Mouse (Mus musculus): ENCODE data around the gene Cactin.

Gene Cactin

DNA sequence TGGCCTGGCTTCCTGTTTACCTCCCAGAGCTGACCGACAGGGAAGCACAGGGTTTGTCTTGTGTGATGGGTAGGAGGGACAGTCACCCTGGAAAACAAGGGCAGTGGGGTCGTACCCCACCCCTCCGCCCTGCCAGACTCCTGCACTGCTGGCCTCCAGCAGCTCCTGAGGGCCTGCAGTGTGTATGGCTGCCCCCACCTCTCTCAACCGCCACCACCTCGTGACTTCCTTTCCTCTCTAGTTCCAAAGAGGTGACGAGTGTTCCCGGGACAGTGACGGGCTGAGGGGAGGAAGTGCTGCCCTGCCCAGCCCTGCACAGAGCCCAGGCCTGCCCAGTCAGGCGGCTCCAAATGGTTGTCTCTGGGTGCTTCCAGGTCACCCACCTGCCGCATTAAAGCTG is 23.1 kb upstream of the Cactin start:
- DNase-seq (ENCODE audit: extremely low spot score): no peak

DNA sequence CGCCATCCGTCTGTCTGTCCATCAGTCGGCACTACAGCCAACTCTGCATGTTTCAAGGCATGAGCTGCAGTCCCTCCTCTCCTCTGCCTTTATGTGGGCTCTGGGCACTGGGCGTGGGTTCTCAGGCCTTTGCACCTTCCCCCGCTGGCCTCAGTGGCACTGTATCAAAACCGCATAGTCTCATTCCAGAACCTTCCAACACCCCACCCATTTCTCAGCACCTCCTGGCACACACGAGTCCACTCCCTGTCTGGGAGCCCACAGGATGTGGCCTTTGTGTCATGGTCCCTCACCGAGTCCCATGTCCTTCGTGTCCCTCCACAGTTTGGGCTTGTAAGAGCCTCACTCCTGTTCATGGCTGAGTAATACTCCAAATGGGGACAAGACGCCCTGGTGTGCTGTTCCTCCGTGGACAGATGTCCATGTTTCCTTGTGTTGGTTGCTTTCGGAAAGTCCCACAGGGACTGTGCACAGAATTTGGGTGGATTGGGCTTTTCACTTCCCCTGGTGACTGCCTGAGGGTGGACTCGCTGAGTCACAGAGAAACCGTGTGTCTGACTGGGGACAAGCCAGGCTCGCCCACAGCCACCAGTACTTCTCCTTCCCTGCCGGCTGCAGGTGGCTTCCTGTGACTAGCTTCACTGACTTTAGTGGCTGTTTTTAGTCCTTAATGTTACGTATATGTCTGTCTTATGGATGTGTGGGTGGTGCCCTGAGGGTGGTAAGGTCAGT is 22.4 kb upstream of the Cactin start:
- DNase-seq (ENCODE audit: extremely low spot score): no peak

DNA sequence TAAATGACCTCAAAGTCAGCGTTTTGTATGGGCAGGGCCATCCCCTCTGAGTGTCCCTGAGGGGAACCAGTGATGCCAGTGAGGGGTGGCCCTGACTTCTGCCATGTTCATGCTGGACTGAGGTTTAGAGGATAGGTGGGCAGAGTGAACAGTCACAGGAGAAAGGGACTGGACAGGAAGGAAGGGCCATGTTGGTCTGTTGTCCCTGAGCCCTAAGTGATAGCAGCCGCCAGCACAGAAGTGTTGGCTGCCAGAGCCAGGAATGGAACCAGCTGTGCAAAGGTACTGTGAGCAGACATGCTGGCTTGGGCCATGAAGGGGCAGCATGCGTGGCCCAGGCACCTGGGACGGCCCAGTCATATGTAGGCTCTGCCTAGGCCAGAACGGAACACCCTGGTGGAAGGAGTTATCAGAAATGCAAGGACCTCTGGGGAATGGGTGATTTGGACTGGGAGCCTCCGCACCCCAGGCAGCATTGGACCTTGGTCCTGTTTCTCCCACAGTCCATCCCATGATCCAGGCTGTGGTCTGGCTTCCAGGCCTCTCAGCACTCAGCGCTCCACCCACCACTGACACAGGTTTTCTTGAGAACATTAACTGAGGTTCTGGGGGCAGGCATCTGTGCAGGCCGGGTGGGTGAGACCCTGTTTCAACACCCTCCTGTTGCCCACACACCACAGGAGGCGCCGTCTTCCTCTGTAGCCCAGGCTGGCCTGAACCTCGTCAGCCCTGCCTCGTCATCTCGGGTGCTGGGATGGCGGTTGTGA is 21.1 kb upstream of the Cactin start:
- DNase-seq (ENCODE audit: extremely low spot score): no peak

DNA sequence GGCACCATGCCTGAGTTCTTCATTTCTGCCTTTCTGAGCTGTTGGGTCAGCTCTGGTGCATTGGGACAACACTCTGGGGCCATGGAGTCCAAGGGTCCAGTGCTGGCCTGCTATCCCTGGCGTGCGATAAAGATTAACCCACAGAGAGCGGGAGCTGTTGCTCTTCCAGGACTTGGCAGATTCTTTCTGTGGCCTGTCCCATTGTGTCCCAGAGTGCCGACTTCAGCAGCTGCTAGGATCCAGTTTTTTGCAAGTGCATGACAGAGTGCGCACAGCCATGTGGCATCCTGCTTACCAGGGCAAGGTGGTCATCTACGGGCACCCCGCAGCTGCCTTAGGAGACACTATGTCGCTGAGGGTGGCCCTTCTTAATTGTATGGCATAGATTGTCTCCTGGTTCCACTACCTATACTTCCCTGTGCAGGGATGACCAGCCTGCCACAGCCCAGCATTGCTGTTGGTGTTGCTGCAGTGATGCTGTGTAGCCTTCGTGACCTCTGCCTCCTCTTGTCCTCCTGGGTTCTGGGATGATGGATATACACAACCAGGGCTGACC is 20.5 kb upstream of the Cactin start:
- DNase-seq (ENCODE audit: extremely low spot score): no peak

DNA sequence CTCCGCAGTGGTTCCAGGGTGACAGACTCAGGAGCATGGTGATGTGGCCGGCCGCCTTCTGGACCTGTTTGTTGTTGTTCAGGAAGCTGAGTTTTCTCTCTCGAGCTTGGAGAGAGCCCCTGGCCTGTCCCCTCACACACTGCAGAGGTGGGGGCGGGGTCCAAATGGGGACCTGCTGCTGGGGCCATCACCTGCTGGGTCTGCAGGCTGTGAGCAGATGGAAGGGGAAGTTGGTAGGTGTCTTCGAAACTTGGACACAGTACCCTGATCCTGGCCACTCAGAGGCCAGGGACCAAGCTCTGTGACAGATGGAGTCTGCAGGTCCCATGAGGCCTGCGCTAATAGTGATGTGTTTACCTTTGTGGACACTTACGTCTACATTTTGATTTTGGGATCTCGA is 19.6 kb upstream of the Cactin start:
- no peak for DNase-seq (ENCODE audit: extremely low spot score)

DNA sequence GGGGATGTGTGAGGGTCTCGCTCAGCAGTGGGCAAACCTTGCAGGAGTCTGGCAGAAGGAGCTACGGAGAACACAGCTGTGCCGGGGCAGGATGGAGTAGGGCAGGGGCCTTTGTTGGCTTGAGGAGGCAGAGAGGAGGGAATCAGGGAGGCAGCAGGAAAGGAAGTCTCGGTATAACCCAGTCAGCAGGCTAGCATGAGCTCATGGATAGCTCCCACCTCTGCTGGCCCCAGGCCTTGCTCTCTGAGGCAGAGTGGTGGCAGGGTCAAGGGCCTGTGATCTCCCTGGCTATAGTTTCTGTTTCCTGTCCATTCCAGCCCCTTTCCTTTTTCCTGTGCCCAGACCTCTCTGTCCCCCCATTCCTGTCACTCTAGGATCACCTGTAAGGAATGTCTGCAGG is 18.6 kb upstream of the Cactin start:
- no peak for DNase-seq (ENCODE audit: extremely low spot score)

DNA sequence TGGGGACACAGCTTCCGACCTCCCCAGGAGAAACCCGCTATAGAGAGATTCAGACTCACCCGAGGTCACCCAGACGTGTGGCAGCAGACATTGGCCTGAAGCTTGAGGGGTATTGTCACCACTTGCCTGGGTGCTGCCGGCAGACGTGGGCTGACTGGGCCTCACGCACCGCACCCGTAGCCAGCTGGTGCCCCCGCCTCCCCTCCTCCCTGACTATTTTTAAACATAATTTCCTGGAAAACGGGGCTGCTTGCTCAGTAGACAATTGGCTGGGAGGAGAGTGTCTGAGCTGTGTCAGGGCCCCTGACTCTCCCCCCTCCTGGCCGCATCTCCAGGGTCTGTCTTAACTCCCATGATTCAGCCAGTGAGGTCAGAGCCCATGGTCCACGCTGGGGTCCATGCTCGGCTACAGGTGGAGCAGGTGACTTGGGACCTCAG is 18.1 kb upstream of the Cactin start:
- no peak for DNase-seq (ENCODE audit: extremely low spot score)

DNA sequence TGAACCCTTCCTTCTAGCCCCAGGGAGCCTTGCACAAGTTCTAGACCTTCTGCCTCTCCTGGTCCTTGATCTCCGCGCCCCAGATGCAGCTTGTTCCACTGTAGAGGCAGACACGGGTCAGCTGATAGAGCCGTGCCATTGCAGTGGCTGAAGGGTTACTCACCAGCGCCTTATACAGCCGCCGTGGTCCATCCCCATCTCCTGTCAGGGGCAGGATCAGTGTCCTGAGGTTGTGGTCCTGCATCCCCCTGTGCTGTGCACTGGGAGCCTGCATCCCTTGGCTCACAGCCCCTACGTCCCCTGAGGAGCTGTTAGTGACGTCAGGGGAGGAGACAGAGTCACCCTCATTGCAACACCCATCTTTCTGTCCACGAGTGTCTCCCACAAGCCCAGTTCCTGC is 17.6 kb upstream of the Cactin start:
- no peak for DNase-seq (ENCODE audit: extremely low spot score)

DNA sequence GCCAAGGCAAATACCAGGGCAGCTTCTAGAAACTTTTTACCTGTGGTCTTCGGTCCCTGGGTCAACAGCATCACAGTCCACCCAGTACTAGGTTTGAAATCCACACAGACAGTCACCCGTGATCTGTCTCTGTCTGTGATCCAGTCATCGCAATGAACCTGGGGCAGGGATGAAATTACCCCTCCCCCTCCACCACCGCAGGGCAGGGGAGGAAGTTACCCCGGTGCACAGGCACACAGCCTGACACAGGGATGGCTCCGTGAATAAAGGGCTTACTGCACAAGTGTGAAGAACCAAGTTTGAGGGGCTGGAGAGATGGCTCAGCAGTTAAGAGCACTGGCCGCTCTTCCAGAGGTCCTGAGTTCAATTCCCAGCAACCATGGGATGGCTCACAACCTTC is 17.1 kb upstream of the Cactin start:
- DNase-seq (ENCODE audit: extremely low spot score): no peak

DNA sequence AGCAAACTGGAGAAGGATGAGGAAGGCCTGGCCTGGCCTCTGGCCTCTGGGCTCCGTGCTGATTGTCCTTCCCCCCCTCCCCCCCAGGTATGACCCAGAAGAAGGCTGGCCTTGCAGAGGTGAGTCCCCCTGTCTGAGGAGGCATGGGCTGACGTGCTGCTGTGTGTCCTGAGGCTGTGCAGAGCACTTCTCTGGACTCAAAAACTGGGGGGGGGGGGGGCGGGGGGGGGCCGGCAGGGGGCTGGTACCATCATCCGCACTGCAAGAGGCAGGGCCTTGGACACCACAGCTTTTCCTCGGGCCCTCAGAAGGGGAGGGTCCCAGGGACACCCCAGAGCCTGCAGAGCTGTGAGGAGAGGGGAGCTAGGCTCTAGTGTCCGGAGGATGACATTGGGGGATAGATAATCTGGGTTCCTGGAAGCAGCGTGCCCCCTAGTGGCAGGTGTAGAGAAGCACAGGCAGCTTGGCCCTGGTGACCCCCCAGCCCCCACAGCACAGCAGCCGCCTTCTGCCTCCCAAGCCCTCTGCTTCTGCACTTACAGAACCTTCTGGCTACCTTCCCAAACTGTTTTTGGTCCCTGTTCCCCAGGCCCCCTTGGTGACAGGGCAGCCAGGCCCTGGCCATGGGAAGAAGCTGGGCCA is 16.2 kb upstream of the Cactin start:
- no peak for DNase-seq (ENCODE audit: extremely low spot score)

DNA sequence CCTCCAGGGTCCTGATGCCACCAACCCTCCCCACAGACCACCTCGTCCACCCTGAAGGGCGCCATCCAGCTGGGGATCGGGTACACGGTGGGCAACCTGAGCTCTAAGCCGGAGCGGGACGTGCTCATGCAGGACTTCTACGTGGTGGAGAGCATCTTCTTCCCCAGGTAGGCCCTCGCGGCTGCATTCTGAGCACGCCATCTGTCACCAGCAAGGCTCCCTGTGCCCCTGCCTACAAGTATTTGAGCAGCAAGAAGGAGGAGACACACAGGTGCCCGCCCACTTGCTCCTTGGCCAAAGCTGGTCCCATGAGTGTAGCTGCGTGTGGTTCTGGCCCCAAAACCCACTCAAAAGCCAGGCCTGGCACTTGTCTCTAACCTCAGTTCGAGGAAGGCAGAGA is 15.2 kb upstream of the Cactin start:
- DNase-seq (ENCODE audit: extremely low spot score): no peak

DNA sequence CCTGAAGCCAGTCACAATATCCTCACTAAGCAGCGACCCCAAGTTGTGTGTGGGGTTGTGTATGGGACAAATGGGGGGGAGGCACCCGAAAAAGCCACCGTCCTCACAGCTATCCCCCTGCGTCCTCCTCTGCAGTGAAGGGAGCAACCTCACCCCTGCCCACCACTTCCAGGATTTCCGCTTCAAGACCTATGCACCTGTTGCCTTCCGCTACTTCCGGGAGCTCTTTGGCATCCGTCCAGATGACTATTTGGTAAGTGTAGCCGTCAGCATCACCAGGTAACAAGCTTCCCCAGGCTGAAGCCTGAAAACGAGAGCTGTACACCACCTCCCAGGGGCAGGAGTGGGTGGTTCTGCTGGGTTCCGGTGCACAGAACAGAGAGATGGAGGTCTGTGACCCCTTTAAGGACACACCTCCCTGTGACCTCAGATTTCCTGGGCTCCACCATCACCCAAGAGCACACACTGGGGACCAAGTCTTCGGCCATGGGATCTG is 14.7 kb upstream of the Cactin start:
- DNase-seq (ENCODE audit: extremely low spot score): no peak

DNA sequence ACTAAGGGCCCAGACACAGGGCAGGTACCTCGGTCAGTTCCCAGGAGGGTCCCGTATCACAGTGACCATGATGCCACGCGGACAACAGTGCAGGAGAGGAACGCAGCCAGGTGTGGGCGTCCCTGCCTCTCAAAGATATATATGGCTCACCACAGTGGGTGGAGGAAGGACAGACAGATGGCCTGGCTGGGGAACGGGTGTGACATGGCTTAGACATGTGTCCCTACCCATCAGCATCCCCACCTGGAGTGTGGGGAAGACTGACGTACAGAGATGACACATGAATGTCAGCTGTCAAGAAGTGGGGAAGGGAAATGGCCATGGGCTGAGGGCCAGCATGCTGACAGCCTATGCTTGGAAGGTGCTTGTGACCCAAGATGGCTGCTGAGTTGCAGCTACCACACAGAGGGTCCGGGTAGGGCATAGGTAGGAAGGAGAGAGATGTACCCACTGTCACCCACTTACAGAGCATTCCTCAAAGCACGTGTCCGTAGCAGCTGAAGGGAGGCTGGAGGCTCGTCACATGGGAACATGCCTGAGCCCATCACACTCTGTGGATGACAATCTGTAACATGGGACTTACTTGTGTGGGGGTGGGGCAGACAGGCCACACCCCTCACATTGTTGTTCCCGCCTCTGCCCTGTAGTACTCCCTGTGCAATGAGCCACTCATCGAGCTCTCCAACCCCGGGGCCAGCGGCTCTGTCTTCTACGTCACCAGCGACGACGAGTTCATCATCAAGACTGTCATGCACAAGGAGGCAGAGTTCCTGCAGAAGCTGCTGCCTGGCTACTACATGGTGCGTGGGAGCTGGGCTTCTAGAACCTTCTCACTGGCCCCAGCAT is 13.8 kb upstream of the Cactin start:
- no peak for DNase-seq (ENCODE audit: extremely low spot score)

DNA sequence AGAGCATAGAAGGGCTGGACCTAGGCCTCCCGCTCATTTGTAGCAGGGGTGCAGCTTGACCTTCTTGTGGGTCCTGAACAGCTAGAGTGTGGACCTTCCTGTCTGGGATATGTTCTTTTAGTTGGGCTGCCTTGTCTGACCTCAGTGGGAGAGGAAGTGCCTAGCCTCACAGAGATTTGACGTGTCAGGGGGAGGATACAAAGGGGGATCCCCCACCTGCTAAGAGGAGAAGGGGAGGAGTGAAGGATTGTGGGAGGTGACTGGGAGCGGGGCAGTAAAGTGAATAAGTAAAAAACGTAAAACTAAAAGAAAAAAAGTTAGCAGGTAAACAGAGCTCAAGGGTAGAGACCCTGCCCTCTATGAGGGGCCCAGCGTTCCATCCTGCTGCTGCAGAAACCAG is 11.3 kb upstream of the Cactin start:
- DNase-seq (ENCODE audit: extremely low spot score): no peak

DNA sequence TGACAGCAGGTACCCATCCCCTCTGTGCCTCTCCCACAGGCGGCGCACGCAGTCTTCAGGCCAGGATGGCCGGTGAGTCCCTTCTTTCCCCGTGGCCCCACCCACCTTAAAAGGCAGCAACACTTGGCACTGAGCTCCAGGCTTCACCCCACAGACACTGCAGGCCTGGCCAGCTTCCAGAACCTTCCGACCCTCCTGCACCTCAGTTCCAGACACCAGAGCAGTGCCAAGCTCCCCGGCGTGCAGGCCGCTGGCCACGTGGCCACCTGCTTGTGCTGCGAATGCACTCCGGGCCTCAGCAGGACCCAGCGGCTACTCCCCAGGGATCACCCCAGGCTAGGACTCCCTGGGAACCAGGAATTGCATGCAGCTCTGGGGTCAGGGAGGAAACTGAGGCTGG is 7.3 kb upstream of the Cactin start:
- no peak for DNase-seq (ENCODE audit: extremely low spot score)

DNA sequence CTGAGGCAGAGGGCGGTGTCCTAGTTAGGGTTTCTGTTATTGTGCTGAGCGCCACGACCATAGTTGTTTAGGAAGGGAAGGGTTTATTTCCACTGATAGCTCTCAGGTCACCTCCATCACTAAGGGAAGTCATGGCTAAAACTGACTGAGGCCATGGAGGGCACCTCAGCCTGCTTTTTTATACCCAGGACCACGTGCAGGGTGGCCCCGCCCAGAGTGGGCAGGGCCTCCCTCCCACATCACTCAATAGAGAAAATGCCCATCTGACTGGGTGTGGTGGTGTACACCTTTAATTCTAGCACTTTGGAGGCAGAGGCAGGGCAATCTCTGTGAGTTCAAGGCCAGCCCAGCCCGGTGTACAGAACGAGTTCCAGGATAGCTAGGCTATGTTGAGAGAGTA is 6.7 kb upstream of the Cactin start:
- no peak for DNase-seq (ENCODE audit: extremely low spot score)

DNA sequence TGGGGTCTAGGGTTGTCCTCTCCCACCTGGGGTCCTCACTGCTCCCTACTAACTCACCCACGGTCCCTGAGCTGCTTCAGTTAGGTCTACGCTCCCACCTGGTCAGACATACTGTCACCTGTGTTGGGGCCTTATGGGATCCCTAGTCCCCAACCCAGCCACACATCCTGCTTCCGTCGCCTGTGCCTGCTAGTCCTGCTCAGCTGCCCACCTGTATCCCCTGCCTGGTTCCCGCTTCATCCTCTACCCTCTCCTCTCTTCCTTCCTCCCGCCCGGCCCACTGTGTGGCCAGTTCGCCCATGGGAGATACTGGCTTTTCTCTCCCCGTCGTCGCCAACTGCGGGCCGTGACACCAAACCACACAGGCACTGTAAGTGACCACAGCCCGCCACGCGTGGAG is 5.3 kb upstream of the Cactin start:
- no peak for DNase-seq (ENCODE audit: extremely low spot score)

DNA sequence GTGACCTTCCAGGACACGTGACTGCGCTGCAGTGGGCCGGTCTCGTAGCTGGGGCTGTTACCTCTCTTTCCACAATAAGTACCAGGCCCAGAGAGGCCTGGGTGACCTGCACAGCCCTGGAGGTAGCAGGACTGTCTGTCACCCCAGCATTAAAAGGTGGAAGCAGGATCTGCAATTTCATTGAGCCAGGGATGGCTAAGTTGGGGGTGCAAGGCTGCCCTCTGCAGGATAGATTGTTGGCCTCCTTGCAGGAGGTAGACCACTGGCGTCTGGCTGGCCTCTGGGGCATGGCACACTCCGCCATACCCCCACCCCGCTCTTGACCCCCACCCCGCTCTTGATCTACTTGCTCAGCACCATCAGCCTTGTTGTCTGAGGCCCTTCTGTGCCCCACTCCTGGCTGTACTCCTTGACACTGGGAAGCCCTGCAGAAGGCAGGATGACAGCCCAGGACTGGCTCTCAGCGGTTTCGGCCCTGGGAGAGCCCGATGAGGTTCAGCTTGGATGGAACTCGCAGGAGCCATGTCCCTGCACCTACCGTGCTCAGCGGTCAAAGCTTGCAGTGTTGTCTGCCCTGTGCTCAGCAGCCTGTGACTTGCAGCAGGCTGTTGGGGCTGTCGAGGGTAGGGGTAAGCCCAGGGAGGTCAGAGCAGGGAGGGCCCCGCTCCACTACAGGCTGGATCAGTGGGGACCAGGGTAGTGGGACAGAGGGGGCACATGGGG is 4.4 kb upstream of the Cactin start:
- no peak for DNase-seq (ENCODE audit: extremely low spot score)

DNA sequence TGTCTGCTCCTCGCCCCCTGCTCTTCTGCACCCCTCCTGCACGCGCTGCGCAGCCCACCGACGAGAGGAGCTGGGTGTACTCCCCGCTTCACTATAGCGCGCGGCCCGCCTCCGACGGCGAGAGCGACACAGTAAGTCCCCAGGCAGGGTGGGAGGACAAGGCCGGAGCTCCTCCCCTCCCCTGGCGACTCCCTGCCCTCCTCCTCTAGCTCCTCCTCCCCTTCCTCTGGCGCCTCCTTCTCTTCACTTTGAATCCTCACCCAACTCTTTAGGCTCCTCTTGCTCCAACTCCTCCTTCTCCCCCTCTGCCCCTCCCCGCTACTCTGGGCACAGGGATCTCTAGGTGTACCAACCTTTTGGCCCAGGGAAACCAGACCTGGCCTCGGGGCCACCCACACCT is 3.6 kb upstream of the Cactin start:
- DNase-seq (ENCODE audit: extremely low spot score): no peak

DNA sequence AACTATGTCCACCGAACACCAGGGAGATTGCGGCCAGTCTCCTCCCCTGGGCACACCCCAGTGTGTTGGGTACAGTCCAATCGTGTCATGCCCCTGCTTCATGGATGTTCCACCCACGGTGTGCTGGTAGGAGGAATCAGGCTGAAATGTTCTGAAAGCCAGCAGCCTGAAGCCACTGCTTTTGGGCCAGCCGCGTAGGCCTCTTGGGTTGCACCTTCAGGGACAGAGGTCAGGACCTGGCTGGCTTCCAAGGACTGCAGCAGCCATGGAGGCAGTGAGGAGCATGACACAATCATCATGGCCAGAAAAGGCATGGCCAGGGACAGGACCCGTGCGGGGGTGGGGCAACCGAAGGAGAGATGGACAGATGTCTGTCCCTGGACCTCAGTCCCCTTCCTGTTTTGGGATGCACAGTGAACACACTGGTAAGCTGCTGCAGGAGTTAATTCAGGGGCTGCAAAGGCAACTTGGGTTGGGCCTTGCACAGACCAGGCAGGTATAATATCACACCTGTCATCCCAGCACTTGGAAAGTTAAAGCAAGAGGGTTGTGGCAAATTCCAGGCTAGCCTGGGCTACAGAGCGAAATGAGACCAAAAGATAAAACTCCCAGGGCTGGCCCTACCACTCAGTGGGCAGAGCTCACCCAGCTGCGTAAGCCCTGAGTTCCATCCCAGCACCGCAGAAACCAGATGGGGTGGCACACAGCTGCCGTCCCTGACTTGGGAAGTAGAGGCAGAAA is 2.1 kb upstream of the Cactin start:
- no peak for DNase-seq (ENCODE audit: extremely low spot score)

Data from embryo, embryonic 9.5 days (tissue).